Mouse (Mus musculus) frontal cortex, postnatal 36 days (tissue): ENCODE measurements around the gene Maco1.
"Not testable (repeated sequence)": the region's sequence is repeated elsewhere in the genome, so short reads cannot be mapped to it uniquely, and the experiment has no call there.

Source experiments
- DNase-seq, 2 experiments: peaks; one replicate each; pipeline ENCODE4 v3.0.0; 2022; ENCODE audit warnings: low spot score in 2 of 2

Gene Maco1

DNA sequence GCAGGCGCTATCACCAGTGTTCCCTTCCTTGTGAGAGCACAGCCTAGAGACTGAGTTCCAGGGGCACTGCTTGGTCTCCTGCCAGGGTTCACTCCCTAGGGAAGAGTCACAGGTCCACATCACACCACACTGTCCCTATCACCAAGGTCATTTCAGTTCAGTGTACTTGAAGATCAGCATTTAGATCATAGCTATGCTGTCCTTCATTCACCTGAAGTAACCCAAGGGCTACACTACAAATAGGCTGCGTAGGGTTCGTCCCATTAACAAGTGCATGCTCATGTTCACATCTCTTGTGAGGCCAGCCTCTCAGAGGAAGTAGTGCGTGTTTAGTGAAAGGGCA, 38.9 kb downstream of the Maco1 start:
- no peak for DNase-seq

DNA sequence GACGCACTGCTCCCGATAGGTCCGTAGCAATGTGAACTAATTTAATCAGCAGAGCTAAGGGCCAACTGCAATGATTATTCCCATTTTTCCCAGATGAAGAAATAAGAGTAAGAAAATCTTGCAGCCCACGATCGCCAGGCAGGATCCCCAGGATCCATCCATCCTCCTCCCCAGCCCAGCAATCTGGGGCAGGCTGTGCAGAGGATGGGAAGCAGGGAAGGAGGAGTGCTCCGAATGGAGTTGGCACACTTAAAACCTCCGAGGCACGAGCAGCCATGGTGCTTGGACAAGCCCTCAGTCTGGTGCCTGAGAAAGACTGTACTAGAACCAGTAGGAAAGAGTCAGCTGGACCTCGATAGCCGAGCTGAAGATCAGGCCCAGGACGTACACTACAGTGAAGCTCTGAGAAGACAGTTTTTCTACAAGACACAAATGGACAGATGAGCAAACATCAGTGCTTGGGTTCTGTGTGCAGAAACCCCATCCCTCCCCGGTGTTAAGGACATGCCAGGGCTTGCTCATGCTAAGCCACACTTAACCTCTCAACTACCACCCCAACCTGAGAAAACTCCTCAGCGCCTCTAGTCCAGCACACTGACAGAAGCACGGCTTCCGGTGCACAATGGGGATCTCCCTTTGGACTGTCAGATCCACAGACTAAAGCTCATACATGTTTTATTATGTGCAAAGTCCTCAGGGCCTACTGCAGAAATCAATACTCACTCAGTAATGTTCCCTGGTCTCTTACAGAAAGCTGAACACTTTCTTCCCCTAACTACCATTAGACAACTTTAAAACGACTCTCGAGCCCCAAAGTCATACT, 39.5 kb downstream of the Maco1 start:
- peak in 1 of 2 experiments; percentile 31 for DNase-seq

DNA sequence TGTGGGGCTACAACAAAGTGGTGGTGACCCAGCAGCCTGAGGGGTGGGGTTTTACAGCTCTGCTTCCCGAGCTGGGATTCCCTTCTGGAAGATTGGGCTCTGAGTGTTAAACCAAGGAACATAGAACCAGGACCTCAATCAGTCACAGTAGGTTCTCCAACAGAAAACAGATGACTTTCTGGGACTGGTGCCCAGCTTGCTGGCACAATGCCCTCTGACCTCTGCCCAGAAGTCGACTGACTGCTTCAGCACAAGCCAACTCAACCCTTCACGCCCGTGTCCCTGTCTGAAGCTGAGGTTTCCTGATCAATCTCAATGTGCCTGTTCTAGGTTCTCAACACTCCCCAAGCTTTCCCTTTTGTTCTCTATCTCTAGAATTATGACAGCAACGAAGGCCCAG, 48.4 kb downstream of the Maco1 start:
- no peak for DNase-seq

DNA sequence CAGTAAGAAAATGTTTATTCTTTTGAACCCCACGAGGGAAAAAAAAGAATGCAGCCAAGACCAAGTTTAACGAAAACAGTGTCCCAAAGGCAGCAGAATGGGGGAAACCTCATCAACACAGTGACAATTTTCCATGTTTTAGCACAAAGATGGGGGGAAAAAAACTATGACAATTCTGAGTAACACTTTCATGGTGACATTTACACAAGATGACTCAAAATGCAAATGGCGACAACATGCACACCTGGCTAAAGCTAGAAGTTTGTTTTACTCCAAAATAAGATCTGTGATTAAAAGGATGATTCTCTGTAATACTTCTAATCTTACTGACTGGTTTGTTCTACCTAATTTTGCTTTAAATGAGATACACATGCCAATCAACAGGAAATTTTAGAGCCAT, 50.4 kb downstream of the Maco1 start:
- no peak for DNase-seq

DNA sequence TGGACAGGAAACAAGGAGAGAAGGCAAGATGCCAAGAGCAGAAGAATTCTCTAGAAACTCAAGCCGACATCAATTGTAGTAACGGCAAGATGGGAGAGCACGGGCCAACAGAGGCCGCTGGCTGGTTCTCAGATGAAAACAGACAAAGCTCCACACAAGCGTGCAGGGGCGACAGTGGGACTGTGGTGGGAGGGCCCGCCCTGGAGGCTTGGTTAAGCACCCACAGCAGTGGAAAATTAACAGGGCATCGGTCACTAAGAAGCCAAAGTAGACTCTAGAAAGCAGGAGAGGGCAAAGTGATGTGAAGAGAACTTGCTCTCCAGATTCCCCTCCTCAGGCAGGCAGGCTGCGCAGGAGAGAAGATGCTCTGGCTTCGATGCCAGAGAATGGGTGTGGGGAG, 51.0 kb downstream of the Maco1 start:
- DNase-seq: no peak

DNA sequence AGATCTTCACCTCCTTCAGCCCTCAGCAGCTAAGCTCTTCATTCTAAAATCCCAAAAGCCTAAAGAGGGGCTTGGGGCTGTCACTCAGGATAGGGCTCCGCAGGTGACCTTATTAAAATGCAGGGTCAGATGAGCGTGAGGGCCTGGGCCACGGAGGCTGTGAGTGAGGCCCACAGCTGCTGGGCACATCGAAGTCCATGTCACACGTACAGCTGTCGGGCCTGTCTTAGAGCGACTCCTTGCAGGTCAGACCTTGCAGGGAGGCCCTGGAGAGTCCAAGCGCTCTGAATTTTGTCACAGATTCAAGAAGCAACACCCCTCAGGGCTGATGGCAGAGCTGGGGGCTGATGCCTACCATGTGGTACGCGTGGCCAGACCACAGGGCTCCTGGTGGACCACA, 52.5 kb downstream of the Maco1 start:
- no peak for DNase-seq

DNA sequence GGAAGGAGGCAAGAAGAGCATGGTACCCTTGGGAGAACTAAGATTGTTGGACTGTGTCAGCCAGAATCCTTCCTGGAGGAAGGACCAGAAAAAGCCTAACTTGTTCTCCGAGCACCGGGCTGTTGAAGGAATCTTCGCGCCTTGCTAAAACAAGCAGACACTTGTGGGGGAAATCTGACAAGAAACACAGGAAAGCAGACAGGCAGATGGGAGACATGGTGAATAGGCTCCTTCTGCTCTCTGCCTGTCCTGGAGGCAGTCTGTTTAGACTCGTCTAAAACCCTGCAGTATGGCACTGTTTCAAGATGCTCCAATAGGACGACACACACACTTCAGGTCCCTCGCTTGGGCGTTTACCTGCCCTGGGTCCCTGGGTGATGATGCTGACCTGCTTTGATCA, 53.0 kb downstream of the Maco1 start:
- DNase-seq: peak; percentile 48 to 65

DNA sequence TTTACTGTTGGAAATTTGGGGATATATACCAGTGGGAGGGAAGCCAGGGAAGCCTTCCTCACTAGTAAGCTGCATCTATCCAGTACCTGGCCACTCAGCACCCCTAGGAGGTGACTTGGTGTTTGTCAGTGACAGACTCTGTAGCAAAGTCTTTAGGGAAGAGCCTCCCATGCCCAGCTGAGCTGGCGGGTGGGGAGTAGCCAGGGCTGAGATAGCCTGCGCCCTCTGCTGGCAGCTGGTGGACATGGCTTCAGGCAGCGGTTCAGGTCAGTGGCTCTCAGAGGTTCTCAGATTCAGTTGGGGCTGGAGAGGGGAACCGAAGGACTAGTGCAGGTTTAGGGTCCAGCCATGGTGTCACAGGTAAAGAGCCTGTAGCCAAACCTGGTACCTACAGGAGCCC, 53.9 kb downstream of the Maco1 start:
- DNase-seq: peak; percentile 47 to 61

DNA sequence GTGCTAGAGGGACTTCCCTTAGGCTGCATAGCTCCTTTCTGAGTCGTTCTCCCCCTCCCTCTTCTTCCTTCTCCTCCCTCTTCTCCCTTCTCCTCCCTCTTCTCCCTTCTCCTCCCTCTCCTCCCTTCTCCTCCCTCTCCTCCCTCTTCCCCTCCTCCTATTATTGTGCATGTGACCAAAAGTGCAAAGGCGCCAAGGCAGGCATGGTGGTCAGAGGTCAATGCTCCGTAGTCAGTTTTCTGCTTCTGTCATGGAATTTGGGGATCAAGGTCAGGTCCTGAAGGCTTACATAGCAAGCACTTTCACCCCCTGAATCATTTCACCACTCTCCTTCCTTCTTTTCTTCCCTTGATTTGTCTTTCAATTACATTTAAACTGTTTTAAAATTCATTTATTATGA, 54.3 kb downstream of the Maco1 start:
- no peak for DNase-seq

DNA sequence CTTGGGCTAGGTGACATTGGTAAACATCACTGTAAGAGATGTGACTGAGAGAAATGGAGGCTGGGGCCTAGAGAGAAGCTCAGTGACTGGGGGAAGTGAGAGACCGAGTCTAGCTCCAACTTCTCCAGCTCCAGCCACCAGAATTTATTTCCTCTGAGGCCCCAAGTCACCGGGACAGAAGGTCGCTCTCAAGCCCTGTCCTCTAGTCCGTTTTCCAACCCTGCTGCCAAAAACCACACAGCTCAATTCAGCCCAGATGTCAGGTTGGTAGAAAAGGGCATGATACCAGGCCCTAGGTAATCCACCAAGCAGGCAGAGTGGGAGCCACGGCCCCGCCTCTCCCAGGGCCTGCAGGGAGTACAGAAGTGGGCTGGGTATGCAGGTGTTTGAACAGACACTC, 55.5 kb downstream of the Maco1 start:
- no peak for DNase-seq

DNA sequence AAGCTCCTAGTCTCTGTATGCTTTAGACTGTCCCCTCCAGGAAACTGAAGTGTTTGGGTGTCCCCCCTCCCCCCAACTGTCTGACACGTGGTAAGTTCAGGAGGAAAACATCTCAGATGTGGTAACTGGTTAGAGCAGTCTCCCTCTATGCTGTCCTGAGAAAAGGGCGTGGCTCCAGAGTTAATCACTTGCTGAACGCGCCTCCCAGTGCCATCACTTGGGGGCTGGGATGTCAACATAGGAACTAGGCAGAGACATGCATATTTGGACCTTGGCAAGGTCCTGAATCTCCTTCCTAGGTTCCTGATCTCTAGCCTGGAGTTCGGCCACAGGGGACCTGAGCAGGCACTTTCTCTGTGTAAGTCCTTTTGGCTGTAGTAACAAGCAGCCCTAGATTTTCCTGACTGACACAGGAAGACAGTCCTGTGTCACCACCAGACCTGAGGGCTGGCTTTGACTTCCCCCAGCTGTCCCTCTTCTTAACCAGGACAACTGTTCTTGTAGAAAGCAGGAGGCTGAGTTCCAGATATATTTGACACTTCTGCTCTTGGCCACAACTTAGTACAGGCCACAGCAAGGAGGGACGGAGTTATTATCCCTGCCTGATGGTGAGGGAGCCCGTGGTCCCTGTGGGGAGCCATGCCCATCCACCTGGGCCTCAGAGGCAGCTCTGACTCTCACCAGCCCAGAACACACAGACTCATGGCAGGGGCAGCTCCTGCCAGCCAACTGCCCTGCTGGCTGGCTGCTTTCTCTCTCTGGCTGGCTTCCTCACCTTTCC, 56.4 kb downstream of the Maco1 start:
- no peak for DNase-seq

DNA sequence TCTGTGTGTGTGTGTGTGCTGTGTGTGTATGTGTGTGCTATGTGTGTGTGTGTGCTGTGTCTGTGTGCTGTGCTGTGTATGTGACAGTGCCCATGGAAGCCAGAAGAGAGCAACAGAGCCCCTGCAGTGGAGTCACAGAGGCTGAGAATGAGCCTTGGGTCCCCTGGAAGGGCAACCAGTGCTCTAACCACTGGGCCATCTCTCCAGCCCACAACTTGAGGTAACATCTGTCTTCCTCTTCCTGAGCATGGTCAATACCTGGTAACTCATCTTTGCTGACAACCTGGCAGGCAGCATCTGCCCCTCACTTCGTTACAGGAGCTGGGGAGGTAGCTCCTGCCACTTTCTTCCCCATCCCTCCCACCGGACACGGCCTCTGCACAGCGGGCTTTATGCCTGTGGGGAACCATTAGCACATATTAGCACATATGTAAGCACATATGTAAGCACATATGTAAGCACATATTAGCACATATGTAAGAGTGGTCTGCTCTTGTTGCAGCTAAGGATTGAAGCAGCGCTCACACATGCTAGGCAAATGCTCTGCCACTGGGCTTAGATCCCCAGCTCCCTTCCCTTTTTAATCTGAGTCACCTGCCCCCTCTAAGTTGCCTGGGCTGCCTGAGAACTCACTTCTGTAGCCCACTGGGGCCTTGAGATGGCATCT, 57.2 kb downstream of the Maco1 start:
- no peak for DNase-seq

DNA sequence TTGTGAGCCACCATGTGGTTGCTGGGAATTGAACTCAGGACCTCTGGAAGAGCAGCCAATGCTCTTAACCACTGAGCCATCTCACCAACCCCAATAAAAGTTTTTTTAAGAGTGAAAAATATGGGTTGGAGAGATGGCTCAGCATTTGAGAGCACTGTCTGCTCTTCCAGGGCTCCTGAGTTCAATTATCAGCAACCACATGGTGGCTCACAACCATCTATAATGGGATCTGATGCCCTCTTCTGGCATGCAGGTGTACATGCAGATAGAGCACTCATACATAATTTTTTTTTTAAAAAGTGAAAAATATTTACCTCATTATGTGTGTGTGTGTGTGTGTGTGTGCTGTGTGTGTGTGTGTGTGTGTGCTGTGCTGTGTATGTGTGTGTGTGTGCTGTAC, 58.2 kb downstream of the Maco1 start:
- not testable (repeated sequence) for DNase-seq

DNA sequence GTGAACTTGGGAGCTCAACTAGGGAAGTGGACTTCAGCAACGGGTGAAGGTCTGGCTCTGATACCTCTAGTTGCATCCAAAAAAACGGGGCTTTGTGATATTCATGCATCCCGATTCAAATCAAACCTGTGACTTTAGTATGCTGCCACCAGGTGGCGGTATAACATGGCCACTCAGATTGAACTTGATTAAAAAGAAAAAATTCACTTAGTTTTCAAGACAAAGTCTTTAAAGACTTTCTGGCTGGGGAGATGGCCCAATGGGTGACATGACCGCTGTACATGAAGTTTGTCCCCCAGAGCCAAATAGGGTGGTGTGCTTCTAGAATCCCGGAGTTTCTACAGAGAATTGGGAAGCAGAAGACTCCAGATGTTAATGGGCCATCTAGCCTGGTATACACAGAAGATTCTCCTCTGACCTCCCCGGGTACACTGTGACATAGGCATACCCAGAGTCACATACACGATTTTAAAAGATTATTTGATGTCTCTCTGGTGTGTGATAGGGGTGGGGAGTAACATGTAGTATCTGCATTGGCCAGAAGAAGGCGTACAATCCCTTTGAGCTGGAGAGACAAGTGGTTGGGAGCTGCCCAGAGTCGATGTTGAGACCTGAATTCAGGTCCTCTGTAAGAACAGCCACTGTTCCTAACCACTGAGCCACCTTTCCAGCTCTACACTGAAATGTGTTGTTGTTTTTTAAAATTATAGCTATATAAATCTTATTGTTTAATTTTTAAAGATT, 59.8 kb downstream of the Maco1 start:
- peak; percentile 40 to 60 for DNase-seq

DNA sequence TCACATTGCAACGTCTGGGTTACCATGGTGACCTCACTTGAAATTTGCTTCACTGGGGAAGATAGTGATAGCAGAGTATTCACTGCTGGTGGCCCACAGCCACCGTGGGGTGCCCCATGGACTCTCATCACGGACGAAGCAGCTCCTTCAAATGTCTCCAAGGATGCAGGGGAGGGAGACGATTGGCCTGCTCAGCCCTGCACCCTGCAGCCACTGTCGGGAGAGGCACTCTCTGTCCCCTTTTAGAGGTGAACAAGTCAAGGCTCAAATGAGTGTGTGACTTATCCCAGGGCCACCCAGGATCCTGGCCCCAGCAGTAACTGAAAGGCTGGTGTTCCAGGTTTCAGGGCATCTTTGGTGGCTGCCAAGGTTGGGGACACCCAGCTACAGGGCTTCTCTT, 61.4 kb downstream of the Maco1 start:
- no peak for DNase-seq

DNA sequence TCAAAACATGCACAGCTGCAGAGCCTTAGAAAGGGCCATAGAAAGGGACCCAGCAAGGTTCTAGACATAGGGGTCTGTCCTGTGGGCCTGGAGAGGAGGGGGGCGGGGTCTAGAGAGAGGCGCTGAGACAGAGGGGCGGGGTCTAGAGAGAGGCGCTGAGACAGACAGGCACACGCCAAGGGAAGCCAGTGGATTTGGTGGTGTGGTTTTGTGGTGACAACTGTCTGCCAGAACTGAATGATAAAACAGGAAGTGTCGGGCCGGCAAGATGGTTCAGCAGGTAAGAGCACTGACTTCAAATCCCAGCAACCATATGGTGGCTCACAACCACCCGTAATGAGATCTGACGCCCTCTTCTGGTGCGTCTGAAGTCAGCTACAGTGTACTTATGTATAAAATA, 66.2 kb downstream of the Maco1 start:
- DNase-seq: no peak

DNA sequence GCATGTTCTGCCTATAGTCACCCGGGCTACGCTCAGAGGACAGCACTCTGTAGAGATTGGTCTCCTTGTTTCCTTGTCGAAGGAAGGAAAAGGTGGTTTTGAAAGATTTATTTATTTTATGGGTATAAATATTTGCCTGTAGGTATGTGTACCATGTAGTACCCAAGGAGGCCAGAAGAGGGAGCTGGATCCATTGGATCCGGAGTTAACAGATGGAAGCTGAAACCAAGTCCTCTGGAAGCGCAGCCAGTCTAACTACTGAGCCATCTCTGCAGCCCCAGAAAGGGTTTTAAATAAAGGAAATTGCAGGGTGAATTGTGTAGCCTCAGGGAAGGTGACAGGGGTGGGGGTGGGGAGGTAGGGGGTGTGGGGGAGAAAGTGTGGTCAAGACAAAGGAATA, 68.4 kb downstream of the Maco1 start:
- DNase-seq: no peak

DNA sequence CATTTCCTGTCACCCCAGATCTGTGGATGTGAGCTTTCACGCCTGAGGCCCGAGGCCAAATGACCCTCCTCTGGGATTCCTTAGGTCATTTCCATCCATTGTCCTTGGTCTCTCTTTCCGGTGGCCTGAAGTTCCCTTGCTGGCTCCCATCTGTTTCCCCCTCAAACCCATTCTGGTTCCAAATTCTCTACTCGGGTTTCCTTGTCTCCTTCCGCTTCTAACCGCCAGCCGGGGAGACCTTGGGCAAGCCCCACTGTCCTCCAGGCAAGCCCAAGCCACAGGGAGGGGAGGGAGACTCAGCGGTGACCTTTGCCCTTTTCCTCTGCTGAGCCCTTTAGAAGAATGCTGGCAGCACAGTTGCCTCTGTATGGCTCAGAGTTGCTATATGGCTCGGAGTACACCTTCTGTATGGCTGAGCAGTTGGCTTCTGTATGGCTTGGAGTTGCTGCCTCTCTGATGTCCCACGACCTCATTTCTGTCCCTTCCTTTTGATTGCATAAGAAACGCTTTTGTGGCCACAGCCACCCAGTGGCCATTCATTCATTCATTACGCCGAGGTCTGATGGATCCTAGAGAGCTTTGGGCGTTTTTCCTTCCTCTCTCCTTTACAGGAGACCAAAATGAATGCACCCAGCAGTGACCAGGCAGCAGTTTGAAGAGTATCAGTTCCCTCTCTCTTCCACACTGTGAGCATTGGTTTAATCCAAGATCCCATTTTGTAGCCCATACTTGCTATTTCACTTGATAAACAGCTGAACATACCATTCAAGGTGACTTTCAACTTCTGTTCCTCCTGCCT, 73.8 kb downstream of the Maco1 start:
- DNase-seq: no peak

DNA sequence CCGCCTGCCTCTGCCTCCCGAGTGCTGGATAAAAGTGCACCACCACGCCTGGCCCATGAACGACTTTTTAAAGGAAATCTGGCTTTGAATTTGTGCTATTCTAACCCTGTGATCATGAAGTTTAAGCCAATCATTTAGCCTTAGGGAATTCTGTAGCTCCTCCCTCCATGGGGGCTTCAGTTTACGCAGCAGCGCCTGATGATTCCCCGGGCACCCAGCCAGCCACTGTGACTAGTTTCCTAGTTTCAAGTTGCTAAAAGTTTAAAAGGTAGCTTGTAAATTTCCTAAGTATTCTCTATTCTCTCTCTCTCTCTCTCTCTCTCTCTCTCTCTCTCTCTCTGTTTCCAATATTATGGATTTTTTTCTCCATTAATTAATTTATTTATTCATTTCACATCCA, 76.9 kb downstream of the Maco1 start:
- DNase-seq: no peak

DNA sequence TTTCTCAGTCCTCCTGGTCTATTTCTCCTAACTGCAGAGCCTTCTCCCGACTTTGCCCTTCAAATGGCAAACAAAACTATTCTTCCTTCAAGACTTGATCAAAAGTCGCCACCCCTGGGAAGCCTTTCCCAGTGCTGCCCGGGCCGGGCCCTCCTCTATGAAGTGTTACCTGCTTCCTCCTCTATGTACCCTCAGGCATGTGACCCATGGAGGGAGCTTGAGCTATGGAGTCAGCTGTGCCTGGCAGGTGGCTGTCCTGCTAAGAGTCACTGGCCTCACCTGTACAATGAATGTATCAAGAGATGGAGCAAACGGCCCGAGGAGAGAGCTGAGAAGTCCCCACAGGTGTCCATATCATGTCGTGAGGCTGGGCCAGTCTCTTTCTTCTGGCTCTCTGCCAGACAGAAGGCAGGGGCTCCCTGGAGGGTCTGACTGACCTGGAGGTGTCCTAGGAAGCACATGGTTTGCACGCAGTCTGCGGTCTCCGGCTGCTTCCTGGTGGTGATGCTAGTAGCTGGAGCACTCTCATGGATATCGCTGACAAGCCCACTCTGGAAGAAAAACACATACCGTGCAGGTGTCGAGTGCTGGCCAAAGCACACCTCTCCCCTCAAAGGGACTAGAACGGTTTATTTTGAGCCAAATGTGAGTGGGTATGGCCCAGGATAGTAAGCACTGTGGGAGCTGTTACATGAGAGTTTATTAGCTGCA, 77.8 kb downstream of the Maco1 start:
- DNase-seq: no peak

DNA sequence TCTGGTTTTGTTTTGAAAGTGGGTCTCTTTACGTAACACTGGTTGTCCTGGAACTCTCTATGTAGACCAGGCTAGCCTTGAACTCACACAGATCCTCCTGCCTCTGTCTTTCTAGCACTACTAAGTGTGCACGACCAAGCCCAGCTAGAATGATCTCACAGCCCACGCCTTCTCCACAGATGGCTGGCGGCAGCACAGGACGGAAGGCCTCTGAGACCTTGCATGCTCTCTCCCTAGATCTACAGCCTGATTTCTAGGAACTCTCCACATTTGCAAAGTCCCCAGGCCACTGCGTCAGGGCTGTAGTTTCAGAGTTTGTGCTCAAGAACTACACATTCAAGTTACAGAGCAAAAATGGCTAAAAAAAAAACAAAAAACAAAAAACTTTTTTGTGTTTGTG, 79.0 kb downstream of the Maco1 start:
- no peak for DNase-seq
